Mouse (Mus musculus) C2C12 (cell line): ENCODE results near the gene D630023F18Rik. TPM values are rescaled to one million over a fixed set of nuclear protein-coding genes. Genes with fewer than 3 reads are reported as not detected.

Experiments used
- H3K27me3 ChIP-seq: one replicate; pipeline ENCODE4 v1.6.1; 2011; ENCODE audit not compliant: control insufficient read depth, insufficient read depth, insufficient read length
- H3K36me3 ChIP-seq: one replicate; pipeline ENCODE4 v1.6.1; 2011; ENCODE audit not compliant: control insufficient read depth, insufficient read depth
- H3K4me3 ChIP-seq: one replicate; pipeline ENCODE4 v1.5.1; 2011; ENCODE audit warnings: mild to moderate bottlenecking, control low read depth; ENCODE audit not compliant: poor library complexity, insufficient read depth, severe bottlenecking
- H3K79me2 ChIP-seq: one replicate; pipeline ENCODE4 v1.6.1; 2011; ENCODE audit not compliant: control insufficient read depth, insufficient read depth
- H3K79me3 ChIP-seq: one replicate; pipeline ENCODE4 v1.6.1; 2011; ENCODE audit warnings: low read depth, control low read depth
- H3ac ChIP-seq: one replicate; pipeline ENCODE3; 2011; ENCODE audit warnings: low read depth; ENCODE audit not compliant: control insufficient read depth, insufficient read length
- CEBPB ChIP-seq: IDR thresholded peaks from one replicate; pipeline ENCODE4 v1.6.1; 2011; ENCODE audit warnings: low read depth, mild to moderate bottlenecking, control low read depth, moderate library complexity
- CTCF ChIP-seq: IDR thresholded peaks from one replicate; pipeline ENCODE4 v1.5.1; 2011; ENCODE audit not compliant: control insufficient read depth, insufficient read depth, insufficient read length
- FOSL1 ChIP-seq: IDR thresholded peaks from one replicate; pipeline ENCODE4 v1.8.0; 2011; ENCODE audit warnings: mild to moderate bottlenecking, low read length; ENCODE audit not compliant: poor library complexity, insufficient read depth, severe bottlenecking
- MAX ChIP-seq: IDR thresholded peaks from one replicate; pipeline ENCODE4 v1.6.1; 2011; ENCODE audit warnings: mild to moderate bottlenecking, control low read depth
- MYOD1 ChIP-seq: IDR thresholded peaks from one replicate; pipeline ENCODE4 v1.6.1; 2011; ENCODE audit warnings: low read depth; ENCODE audit not compliant: control insufficient read depth, insufficient read length
- MYOG ChIP-seq: IDR thresholded peaks from one replicate; pipeline ENCODE4 v1.6.1; 2011; ENCODE audit not compliant: control insufficient read depth, insufficient read length; ENCODE audit errors: extremely low read depth
- USF1 ChIP-seq: IDR thresholded peaks from one replicate; pipeline ENCODE4 v1.6.1; 2011; ENCODE audit warnings: low read depth, mild to moderate bottlenecking, control low read depth, moderate library complexity
- polyA plus RNA-seq: library from polyadenylated mRNA; unstranded; fragments of >200 nt; fragmentation: generic; extraction: Trizol; gene quantifications from one replicate; pipeline ENCODE4 v1.2.1, GENCODE M21; 2012; ENCODE audit warnings: missing spikeins

Gene D630023F18Rik
- polyA plus RNA-seq, 1 experiment: not detected

- TF ChIP-seq MYOG: no peak
- Histone ChIP-seq H3K79me2 (no peaks in the 10 kb centered on the region), H3K79me3 (no peaks in the 10 kb centered on the region), H3K27me3 (no peaks in the 10 kb centered on the region), H3K4me3 (no peak overlapping the region), H3K36me3 (no peaks in the 10 kb centered on the region), H3ac (no peak overlapping the region)
Observed at GRCm38 (mm10) chr1:65118150-65118913, 4.7 kb downstream of the D630023F18Rik start.

- TF ChIP-seq USF1: no peak
- TF ChIP-seq CTCF: no peak
- TF ChIP-seq FOSL1: no peak
- no peak for TF ChIP-seq MAX
- TF ChIP-seq MYOD1: no peak
- TF ChIP-seq MYOG: no peak
- no peak for TF ChIP-seq CEBPB
- Histone ChIP-seq H3K4me3 (no peak overlapping the region), H3K79me3 (no peaks in the 10 kb centered on the region), H3K79me2 (no peaks in the 10 kb centered on the region), H3K36me3 (no peaks in the 10 kb centered on the region), H3K27me3 (no peaks in the 10 kb centered on the region), H3ac (no peak overlapping the region)
Observed at GRCm38 (mm10) chr1:65113536-65114172, 9.4 kb downstream of the D630023F18Rik start.

- peak overlapping the region; percentile 59 for H3ac ChIP-seq
- no peak overlapping the region for H3K4me3 ChIP-seq
- H3K27me3 ChIP-seq: no peaks in the 10 kb centered on the region
Observed at GRCm38 (mm10) chr1:65112807-65113196, 10.2 kb downstream of the D630023F18Rik start.

GRCm38 (mm10) chr1:65112031-65112806, 10.8 kb downstream of the D630023F18Rik start:
- Histone ChIP-seq H3K27me3 (no peaks in the 10 kb centered on the region), H3K36me3 (no peaks in the 10 kb centered on the region), H3K4me3 (no peak overlapping the region), H3ac (no peak overlapping the region), H3K79me3 (no peaks in the 10 kb centered on the region), H3K79me2 (no peaks in the 10 kb centered on the region)
- TF ChIP-seq CTCF (peak; percentile 26), MYOG (no peak)

More at GRCm38 (mm10) chr1:65112807-65113196, 10.2 kb downstream of the D630023F18Rik start:
- TF ChIP-seq MYOG (no peak), USF1 (no peak), MYOD1 (no peak), CEBPB (no peak), MAX (no peak), CTCF (no peak), FOSL1 (no peak)
- no peaks in the 10 kb centered on the region for H3K36me3 ChIP-seq
- no peaks in the 10 kb centered on the region for H3K79me3 ChIP-seq
- no peaks in the 10 kb centered on the region for H3K79me2 ChIP-seq

GRCm38 (mm10) chr1:65109756-65110435, 13.1 kb downstream of the D630023F18Rik start:
- H3ac ChIP-seq: no peak overlapping the region
- no peaks in the 10 kb centered on the region for H3K36me3 ChIP-seq
- no peaks in the 10 kb centered on the region for H3K79me3 ChIP-seq
- H3K27me3 ChIP-seq: no peaks in the 10 kb centered on the region
- H3K4me3 ChIP-seq: no peak overlapping the region
- TF ChIP-seq MYOG (no peak), CEBPB (no peak), CTCF (no peak), FOSL1 (no peak), MAX (no peak), MYOD1 (no peak), USF1 (no peak)
- no peaks in the 10 kb centered on the region for H3K79me2 ChIP-seq
